Mouse (Mus musculus) skeletal muscle tissue, adult 2 months (tissue): ENCODE data around the gene 4833427G06Rik.
"Not testable (repeated sequence)": the region's sequence is repeated elsewhere in the genome, so short reads cannot be mapped to it uniquely, and the experiment has no call there.

Source experiments
- DNase-seq: peaks from one replicate; pipeline ENCODE4 v3.0.0-alpha.2; 2012; ENCODE audit warnings: low read depth, low spot score

The 4833427G06Rik gene

DNA sequence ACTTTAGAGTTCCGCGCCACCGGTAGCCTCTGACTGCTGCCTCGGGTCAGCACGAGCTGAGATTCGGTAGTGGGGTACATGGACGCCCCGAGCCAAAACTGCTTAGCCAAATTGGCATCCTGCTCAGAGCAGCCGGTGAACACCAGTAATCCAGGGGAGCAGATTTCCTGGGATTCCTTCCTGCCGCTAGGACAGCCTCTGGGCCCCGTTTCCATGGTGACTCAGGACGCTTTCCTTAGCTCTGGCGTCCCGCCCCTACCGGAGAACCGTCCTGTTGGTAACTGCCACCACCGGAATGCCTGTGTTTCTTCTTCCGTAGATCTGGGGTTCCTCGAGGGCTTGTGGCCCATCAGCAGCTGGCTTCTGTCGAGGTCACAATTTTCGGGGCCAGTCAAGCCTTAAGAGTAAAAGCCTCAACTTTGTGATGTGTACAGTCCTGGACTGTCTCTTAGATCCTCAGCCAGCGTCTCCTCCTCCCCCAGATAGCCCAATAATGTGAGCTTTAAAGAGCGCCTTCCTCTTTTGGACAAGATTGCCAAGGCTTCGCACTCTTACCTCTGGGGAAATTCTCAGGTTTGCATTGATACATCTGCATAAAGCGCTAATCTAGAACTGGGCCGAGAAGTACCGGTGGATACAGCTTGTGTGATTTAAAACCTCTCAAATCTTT, at the start of gene 4833427G06Rik:
Gene 4833427G06Rik, minus strand, starts transcription at position 323 of the 670 bp plus-strand sequence.
- no peak for DNase-seq

DNA sequence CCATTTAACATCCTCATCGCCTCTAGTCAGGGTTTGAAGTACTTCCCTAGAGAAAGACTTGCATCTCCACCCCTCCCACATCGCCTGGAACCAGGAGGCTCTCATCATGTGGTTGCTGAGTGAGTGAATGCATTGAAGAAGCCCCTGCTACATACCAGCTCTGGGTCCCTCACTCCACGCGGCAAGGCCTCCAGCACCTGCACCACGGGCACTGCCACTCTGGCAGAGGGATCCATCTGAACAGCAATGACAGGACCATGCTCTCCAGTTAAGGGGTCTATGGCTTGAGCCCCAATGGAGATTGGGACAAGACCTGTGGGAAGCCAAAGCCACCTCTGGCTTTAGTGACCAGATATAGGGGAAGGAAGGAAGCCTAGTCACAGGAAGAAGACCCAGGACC, 45.4 kb upstream of the 4833427G06Rik start:
- no peak for DNase-seq

DNA sequence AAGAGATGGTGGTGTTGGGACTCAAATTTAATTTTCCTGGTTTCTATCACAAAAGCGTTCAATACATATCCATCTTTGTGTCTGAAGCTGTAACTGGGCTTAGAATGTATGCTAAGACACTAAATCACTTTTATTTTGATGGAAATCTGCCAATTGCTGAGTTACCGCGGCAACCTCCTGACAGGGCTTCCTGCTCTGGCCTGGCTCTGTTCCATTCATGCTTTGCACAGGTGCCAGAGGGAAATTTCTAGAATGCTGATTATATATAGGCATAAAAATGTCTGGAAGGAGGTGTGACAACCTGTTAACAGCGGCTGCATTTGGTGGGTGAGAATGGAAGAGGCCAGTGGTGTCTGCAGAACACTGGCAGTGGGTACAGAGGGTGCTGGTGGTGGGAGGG, 44.6 kb upstream of the 4833427G06Rik start:
- DNase-seq: no peak

DNA sequence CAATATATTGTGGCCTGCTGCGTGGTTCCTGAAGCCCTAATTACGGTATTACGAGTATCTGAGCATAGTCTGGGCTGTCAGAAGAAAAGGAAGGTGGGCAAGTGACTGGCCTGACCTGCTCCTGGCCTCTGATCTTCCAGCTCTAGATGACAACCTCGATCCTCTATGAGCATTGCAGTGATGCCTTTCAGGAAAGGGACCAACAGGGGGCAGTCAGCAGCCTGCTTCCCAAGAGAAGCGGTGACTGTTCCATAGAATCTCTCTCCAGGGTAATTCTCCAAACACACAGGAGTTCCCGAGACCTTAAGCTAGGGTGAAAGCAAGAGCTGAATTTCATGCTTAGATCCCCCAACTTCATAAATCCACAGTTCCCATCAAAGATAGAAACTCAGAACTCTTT, 42.3 kb upstream of the 4833427G06Rik start:
- no peak for DNase-seq

DNA sequence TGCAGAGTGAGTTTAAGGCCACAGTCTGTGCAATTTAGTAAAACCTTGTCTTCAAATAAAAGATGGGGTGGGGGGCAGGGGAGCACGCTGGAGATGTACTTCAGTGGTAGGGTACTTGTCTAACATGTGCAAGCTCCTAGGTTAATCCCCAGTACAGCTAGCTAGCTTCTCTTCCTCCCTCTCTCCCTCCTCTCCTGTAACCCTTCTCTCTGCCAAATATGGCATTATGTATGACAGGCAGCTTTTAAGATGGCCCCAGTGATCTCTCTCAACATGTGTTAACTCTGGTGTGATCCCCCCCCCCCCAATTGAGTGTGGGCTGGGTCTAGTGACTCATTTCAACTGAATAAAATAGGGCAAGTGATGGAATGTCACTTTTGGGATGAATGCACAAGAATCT, 41.6 kb upstream of the 4833427G06Rik start:
- DNase-seq: no peak

DNA sequence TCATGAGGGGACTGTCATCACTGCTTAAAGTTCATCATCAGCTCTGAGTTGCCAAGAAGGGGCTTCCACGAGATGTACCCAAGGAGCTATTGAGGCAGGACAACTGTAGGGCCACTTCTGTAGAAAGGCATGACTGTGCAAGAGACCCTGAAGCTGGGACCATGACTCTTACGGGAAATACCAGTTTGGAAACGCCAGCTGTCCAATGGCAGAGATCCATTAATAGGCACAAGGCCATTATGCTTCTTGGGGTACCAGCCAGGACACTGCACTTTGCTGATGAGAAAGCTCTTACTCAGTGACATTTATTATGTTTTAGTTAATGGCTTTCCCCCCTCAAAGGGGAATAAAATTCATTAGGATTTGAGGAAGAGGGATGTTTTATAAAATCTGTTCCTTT, 38.8 kb upstream of the 4833427G06Rik start:
- DNase-seq: no peak

DNA sequence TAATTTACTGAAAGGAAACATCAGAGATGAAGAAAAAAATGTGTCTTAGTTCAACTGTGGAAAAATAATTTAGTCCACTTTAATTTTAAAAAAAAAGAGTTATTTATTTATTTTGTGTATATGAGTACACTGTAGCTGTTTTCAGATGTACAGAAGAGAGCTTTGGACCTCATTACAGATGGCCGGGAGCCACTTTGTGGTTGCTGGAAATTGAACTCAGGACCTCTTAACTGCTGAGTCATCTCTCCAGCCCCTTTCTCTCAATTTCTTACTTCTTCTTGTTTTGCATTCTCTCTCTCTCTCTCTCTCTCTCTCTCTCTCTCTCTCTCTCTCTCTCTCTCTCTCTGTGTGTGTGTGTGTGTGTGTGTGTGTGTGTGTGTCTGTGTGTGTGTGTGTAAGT, 37.5 kb upstream of the 4833427G06Rik start:
- DNase-seq: not testable (repeated sequence)

DNA sequence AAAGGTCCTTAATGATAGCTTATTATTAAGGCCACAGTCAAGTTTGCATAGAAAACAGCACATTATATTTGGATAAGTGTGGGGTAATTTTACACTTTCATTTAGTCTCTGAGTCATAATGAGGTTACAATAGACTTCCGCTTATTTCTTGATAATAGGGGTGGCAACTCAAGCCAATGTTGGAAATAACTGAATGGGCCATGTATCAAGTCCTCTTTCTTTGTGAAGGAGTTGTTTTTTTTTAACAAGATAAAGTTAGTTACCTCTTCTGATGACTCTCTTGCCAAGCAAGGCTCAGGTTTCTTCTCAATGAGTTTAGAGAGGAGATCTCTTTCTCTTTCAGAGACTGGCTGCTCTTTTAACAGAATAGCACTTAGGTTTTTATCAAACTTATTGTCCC, 36.4 kb upstream of the 4833427G06Rik start:
- no peak for DNase-seq

DNA sequence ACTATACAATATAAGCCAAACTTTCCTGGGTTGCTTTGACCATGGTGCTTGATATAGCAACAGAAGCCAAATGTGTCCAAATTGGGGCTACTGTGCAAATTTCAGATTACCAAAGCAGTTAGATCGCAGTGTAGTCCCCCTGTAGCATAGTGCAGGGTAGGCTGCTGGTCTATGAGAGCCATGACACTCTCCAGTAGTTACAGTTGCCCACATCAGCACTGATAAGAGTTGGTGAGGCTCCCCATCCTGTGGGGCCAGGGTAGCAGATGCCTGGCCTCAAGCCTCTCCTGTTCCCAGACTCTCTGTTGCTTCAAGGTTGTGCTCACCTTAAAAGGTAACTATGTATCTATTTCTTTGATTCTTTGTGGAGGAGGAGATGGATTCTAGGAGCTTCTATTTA, 36.0 kb upstream of the 4833427G06Rik start:
- DNase-seq: no peak

DNA sequence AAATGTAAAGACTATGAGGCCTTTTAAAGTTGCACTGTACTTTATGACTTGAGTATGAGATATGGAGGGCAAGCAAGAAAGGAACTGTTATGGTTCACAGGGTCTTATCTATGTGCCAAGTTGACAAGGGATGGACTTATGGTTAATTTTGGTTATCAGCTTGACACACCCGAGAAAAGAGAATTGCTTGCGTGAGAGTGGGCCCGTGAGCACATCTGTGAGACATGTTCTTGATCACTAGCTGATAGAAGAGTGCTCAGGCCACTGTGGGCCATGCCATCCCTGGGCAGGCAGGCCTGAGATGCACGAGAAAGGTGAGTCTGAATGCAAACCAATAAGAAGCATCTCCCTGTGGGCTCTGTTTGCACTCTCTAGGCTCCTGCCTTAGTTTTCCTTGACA, 35.6 kb upstream of the 4833427G06Rik start:
- no peak for DNase-seq

DNA sequence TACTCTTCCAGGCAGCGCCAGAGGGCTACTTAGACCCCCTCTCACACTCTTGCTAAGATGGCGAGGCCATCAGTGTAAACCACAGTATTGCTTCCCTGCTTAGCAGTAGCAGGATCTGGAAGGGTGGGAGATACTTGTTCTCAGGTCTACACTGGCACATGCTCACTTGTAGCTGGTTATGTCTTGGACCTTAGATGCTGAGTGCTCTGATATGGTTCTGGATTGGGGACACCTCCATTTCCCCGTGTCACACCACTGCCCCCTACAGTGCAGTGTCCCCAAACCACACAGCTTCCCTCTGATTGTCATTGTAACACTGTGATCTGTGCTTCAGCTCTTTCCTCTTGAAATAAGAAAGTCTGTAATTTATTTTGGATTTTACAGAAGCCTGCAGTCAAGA, 35.1 kb upstream of the 4833427G06Rik start:
- no peak for DNase-seq

DNA sequence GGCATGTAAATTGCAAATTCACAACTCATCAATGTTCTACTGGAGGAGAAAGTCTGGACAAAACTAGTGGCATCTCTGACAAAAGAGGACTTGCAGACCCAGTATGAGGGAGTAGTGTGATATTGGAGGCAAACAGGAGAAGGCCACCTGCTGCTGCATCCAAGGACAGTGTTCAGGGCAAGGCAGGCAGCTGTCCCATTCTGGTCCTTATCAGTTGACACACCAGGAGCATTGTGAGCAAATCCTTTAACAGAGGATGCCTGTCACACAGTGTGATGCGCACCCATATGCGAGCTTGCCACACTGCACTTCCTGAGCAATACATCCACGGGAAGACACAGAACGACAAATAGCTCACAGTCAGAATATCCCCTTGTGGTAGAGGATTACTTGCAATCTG, 12.9 kb upstream of the 4833427G06Rik start:
- no peak for DNase-seq

DNA sequence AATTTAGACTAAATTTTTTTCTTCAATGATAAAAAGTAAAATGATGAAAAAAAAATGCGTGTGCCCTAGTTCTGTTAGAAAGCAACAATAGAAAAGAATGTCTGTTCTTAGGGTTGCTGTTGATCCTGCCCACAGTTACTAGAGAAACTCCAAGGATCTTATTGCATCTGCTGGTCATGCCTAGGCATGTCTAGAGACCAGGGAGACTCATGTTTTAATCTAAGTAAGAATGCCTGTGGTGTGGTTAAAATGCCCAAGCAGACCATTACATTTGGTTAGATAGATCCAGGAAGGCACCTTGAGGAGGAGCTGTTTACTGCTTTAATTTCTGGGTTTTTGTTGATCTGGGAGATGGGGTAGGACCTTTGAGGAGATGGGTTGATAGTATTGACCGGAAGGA, 3.9 kb upstream of the 4833427G06Rik start:
- DNase-seq: no peak

DNA sequence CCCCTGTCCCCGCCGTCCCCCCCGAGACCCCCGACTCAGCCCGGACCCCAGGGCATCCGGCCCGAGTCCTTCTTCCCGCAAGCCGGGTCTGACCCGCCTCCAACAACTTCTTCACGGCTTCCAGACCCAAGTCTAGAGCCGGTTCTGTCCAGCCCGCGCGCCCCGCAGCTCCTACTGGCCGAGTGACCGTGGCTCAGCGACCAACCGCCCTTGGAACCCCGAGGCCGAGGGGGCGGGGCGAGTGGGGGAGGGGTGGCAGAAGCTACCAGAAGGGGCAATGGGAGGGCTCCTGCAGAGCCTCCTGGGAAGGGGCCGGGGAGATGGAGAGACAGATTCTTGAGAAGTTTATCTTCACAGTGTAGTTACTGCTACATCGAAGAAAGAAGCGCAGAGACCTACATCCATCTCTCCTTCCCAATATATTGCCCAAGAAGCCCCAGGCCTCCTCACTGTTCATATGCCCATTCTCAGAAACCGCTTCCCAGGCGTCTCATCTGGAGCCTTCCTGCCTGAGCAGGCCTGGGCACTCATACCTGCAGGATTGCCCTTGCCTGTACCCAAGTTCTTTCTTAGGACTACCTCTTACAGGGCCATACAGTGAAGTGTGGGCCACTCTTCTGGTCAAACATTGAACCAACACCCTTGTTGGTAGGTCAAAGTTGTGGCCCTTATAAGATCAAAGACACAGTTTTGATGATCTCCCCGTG, 2.1 kb upstream of the 4833427G06Rik start:
- DNase-seq: no peak

DNA sequence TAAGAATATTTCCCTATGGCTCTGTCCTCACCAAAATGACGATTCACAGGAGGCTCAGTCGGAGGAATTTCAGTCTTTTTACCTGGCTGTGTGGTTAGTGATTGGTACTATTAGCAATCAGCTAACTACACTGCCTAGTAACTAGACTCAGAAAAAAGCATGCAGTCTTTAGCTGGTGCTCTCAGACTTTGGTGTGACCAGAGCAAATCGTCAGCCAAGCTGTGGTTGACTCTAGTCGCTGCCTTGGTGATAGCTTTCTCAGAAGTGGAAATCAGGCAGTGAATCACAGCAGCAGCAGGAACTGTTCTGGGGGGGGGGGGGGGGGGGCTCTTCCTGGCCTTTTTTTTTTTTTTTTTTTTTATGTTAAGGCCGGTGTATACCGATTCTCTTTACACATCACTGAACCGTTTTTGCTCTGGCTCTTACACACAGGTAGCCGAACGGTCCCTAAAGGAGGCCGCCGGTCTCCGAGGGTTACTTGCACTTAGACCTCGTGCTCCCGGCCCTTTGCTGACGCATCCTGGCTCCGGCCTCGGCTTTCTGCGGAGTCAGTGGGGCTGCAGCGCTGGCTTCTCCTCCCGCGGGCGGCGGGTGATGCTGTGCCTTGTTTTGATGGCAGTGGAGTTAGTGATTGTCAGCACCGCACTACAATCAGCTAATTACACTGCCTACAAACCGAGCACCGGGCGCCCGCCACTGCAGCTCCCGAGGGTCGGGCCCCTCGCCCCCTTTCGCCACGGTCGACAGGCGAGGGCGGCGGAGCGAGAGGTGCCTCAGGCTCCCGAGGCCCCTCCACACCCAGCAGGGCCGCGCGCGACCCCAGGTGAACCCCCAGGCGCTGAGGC, 1.3 kb upstream of the 4833427G06Rik start:
- DNase-seq: no peak

DNA sequence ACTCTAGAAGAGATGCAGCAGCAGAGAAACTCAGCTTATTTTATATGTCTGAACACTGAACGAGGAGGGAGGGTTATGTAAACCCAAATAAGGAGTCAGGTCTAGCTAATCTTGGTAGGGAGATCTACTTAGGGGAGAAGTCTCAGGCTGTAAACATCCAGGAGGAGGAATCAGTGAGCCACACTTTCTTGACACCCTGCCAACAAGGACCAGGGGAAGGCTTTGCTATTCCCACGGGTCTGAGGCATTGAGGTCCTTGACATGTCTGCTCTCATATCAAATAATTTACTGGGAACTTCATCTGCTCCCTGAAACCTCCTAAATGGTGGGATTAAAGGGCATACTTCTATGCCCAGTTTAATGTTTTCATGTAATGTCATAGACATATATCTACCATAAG, 5.6 kb downstream of the 4833427G06Rik start:
- DNase-seq: no peak

DNA sequence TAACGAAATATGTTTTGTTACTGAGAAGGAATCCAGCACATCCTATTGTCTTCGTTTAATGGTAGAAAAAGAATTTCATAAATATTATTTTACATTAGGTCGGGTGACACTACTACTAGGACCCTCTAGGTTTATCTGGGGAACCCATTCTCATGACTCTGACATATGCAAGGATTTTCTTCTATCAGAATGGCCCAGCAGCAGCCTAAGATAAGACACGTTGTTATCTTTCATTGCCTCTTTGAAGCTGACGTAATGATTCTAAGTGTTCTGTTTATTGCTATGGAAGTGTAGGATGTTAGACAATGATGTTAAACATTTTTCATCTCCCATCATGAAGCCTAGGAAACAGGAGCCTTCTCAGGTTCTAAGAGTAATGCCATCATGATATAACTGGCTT, 8.2 kb downstream of the 4833427G06Rik start:
- no peak for DNase-seq

DNA sequence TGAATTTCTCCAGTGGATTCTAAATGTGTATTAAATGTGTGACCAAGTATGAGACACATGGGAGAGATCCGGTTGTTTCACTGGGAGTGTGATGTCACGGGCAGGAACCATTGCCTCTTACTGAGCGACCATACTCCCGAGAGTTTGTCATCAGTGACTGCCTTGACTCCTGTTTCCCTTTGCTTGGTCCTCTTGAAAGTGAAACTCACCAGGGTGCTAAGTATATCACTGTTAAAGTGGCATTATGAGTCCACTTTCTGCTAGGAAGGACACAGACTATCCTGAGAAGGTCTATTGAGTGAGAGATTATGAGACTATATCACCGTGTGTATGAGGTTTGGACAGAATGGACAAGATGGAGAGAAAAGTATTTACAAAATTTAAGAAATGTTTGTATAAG, 20.3 kb downstream of the 4833427G06Rik start:
- DNase-seq: no peak

DNA sequence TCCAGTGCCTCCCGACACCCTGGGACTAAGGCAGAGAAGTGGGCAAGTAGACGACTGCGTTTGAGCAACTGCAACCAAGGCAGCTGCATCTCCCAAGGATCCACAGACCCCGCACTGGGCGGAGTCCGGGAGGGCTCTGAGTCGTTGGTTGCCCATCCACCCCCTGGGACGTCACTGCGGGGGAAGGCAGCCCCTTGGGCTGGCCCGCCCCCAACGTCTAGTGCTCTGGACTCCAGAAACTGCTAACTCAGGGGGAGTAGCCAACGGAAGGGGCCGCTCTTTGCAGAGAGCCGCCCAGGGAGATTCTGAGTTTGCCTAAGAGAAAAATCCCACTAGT, 24.9 kb downstream of the 4833427G06Rik start, which contains the start of gene Layn:
Gene Layn, minus strand, starts transcription at position 116 of the 337 bp plus-strand sequence.
- peak; percentile 56 for DNase-seq

DNA sequence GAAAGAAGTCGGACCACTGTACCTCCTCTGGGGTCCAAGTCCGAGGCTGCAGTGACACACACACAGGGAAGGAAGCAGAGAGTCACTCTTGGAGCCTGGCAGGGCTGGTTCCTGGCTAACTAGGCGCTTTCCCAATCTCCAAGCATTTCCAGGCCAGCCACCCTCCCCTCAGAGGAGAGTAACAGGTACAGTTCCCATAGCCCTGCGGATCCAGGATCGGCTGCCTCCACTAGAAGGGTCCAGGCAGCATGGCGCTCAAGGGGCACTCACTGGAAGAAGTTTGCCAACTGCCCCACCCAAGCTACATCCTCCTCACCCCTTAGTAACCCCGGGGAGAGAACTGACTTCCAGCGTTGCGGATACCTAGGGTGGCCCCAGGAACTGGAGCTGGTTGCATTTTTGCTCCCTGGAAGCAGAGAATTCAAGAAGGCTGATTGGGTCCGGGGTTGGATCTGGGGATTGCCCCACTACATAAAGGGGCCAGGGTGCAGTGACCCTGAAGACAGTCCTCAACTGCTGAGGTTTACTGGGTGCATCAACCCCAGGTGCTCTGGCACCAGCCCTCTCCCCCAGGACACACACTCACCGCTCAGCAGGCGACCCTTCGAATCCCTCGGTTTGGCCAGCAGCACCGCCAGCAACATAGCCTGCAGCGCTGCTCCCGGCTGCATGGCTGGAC, 25.4 kb downstream of the 4833427G06Rik start:
- no peak for DNase-seq

DNA sequence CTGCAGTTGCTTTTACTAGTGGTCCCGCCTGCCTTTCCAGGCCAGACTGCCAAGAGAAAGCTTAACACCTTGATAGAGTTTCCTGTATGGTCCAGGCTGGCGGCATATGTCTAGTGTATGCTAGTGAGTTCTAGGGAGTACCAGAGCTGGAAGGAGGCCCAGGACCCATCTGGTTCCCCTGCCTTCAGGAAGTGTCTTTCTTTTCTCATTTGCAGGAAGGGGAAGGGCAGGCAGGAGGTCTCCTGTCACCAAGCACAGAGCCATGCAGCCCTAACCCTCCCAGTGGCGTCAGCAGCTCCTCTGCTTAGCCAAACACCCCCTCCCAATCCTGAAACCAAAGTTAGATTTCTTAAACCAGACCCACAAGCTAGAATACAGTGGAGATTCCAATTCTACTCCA, 26.1 kb downstream of the 4833427G06Rik start:
- DNase-seq: no peak

DNA sequence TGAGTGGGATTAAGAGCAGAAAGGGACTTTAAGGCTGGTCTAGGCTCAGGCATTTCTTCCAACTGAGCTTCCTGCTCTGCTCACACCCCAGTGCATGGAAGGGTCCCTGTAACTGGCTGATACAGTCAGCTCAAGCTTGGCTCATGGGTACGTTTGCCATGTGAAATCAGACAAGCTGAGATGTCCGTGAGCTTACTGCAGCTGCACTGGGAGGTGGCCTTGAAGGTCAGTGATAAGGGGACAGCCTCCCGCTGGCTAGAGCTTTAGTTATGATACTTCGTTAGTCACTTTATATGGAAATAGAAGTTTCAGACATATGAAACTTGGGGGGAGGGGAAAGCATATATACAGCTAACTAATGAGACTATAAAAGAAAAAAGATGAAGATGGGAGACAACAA, 31.1 kb downstream of the 4833427G06Rik start:
- no peak for DNase-seq
